Mouse (Mus musculus): Measurements from ENCODE around the gene Slc44a5.

Slc44a5 gene

DNA sequence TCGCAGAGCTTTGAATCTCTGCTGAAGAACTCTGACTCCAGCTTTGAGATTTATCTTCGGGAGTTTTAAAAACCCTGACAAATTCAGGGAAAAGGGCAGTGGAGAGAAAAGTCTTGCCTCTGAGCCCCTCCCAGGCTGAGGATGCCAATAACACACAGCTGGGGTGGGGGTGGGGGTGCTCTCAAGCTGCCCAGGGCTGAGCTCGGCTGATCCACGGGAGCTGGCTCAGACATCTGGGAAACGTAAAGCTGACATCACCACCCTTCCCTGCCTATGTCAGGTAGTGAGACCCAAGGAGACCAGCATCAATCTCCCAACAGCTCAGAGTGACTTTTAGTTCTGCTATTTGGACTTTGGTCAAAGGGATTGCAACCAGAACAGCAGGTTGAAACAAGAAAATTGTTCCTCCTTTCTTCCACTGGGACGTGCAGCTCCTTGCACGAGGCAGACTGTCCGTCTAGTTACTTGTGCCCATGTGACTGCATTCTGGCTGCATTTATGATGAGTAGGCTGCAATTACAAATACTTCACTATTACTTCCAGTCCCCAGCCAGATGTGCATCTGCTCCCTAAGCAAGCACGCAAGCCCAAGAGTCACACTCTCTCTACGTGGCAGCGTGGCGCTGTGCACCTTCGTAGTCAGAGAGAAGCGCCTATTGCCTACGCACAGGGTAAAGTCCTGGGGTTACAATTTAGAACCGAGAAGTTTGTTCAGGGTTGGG lies 332.1 kb downstream of the Slc44a5 start:
- no peak for DNase-seq (ENCODE audit: low spot score)

- DNase-seq (ENCODE audit: low spot score) = no peak
These were observed 344.5 kb downstream of the Slc44a5 start for GRCm38 (mm10) chr3:154317651-154318248.

All from lung, postnatal 25 days (tissue).